Mouse (Mus musculus): ENCODE results near the gene Pfn1.

Gene Pfn1

DNA sequence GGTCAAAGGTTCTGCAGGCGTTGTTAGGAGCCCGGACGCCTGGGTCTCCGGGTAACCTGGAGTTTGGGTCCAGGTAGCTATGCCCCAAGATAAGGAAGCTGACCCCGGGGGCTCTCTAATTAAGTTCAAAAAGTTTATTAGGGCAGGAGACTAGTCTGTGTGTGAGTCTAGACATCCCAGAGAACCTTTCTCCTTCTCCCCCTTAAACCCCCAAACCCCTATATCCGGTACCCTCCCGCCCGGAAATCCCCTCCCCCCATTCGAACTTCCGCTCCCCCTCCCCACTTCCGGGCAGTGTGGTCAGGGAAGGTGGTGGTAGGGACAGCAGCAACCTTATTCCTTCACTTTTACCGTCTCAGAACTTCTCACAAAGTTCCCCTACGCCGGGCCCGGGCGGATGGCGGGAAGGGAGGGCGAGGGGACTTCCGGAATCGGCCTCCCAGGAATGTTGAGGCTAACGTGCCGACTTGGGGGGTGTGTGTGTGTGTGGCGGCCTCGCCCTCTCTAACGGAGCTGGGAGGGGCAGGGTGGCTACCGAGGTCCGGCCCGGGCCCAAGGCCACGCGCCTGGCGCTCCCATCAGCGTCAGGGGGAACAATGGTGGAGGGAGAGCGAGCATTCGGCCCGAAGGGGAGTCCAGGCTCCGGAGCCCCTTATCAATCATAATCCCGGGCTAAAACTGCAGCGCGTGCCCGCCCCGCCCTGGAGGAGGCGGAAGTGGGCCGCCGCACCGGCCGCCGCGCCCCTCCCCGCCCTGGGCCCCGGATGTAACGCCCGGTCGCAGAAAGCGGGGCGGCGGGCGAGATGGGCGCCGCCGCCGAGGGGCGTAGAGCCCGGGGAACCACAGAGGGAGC, 873 bp downstream of the Pfn1 start:
- DNase-seq: peak; percentile 85

DNA sequence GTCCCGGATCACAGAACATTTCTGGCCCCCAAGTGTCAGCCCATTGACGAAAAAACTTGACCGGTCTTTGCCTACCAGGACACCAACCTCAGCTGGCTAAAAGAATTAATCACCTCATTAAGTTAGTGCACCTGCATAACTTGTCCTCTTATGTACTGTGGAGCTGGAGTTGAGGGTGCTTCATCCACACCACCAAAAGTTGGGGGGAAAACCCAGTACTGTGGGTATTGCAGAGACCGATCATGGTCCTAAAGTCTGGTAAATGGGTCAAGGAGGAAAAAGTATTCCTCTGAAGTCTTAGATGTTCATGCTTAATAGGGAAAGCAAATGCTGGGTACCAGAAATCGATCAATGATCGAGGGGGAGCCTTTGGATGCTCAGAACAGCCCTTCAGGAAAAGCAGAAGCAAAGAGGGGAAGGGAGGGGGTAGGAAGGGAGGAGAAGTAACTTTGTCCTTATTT, 1.5 kb downstream of the Pfn1 start:
- DNase-seq: no peak

DNA sequence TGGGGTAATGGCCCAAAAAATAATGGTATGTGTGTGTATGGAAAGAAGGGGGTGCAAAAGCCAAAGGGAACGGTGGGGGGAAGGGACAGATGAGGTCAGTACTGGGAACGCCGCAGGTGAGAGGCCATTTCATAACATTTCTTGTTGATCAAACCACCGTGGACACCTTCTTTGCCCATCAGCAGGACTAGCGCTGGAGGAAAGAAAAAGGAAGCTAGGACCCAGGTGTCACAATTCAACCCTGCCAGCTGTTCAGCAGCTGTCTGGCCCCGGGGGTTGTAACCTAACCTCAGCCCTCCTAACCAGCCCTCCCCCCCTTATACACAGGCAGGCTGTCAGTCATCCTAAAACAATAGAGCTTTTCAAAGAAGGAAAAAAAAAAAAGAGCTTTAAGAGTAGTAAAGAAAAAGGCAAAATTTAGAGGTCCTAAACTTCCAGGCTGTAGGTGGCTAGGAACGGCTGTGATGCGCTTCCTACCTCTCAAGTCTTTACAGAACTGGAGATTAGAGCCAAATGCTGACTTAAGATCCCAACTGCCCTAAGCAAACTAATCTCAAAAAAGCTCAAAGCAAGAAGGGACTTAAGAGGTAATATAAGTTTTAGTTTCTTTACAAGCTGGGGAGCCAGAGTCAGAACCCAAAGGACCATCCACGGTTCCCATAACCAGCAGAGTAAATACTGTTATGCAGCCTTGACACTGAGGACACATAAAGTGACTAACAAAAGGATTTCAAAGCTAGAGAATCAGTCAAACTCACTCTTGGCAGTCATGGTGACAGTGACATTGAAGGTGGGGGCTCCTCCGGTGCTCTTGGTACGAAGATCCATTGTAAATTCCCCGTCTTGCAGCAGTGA, 2.2 kb downstream of the Pfn1 start:
- DNase-seq: peak; percentile 62

DNA sequence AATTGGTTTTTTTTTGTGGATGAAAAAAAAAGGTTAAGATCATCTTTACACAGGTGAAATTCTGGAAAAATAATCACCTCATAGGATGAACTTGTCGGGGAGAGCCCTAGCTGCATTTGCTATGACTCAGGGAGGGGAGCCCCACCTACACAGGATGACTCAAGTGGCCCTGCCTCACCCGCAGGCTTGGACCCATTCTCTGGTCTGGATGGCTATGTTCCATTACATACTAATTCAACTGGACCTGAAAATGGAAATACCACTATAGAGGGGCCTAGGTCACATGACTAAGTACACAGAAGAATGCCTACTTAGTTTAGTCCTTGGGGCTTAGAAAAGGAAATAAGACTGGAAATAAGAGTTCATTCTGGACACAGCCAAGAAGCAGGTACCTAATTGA, 3.1 kb downstream of the Pfn1 start:
- DNase-seq: no peak

DNA sequence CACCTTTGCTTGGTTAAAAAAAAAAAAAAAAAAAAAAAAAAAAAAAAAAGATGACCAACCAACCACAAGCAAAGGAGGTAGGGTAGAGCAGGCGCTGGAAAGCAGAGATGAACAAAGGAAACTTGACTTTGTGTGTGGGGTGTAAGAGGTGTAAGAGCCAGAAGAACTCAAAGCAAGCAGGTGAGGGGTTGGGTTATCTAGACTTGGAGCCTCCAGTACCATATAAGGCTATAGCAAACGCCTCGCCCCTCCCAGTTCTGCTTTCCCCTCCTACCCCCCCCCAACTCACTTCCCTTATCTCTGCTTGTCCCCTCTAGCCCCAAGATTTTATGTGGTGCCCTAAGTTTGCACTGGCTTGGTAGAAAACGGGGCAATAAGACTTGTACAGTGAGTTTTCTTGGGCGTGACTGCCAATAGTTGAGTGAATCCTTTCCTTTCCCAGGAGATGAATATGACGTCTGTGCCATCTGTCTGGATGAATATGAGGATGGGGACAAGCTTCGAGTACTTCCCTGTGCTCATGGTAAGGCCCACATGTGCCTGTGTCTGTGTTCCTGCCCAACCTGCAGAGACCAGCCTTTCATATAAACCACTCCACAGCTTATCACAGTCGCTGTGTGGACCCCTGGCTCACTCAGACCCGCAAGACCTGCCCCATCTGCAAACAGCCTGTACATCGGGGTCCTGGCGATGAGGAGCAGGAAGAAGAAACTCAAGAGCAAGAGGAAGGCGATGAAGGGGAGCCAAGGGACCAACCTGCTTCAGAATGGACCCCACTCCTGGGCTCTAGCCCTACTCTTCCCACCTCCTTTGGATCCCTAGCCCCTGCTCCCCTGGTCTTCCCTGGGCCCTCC, 3.9 kb downstream of the Pfn1 start:
- no peak for DNase-seq

DNA sequence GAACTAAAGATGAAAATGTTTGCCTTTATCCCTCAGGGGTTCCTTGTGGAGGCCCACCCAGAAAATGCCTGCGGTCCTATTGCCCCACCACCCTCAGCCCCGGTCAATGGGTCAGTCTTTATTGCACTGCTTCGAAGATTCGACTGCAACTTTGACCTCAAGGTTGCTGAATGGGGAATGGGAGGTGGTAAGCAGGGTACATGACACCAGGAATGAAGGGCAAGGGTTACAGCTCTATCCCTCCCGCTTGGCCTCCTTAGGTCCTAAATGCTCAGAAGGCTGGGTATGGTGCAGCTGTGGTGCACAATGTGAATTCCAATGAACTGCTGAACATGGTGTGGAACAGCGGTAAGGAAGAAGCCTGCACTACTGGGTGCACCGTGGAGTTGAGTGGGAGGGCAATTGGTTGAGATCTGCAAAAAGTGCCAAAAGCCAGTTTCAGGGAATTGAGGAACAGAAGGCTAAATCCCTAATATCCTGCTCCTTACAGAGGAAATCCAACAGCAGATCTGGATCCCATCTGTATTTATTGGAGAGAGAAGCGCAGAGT, 5.2 kb downstream of the Pfn1 start:
- no peak for DNase-seq

DNA sequence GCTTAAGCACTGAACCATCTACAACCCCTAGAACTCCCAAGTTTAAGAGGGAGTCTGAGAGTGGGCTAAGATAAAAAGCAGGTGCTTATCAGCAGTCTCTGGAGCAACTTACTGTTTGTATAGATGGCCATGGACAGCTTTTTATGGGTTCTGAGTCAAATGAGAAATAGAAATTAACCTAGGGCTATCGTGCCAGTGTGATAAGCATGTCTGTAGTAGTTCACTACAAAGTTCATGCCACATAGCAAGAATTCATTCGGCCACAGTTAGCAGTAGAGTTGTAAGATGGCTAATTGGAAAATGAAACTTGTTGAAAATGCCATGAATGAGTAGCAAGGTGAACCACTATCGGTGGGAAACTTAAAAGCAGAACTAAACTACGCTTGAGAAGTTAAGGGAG, 5.9 kb downstream of the Pfn1 start:
- DNase-seq: no peak

DNA sequence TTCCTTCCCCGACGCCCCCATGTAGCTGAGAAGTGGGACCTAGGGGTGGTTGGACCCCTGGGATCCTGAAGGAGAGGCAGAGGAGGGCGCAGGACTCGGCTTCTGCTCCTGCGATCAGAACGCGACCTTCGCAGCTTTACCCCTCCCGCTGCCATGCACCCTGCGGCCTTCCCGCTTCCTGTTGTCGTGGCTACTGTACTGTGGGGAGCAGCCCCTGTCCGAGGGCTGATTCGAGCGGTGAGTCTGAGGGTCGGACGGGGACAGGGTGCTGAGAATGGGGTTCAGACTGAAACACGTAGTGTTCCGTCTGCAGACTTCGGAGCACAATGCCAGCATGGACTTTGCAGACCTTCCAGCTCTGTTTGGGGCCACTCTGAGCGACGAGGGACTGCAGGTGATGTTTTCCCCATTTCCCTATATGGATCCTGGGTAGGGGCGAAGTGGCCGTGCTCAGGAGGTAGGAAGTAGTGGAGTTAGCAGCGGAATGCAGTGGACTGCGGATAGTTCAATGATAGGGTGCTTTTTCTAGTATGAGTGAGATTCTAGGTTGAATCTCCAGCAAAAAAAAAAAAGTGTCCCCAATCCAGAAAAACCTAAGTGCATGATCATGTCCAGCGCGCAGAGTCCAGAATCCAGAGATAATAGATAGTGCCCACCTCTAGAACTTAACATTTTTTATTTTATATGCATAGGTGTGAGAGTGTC, 6.6 kb downstream of the Pfn1 start:
- peak; percentile 25 for DNase-seq

DNA sequence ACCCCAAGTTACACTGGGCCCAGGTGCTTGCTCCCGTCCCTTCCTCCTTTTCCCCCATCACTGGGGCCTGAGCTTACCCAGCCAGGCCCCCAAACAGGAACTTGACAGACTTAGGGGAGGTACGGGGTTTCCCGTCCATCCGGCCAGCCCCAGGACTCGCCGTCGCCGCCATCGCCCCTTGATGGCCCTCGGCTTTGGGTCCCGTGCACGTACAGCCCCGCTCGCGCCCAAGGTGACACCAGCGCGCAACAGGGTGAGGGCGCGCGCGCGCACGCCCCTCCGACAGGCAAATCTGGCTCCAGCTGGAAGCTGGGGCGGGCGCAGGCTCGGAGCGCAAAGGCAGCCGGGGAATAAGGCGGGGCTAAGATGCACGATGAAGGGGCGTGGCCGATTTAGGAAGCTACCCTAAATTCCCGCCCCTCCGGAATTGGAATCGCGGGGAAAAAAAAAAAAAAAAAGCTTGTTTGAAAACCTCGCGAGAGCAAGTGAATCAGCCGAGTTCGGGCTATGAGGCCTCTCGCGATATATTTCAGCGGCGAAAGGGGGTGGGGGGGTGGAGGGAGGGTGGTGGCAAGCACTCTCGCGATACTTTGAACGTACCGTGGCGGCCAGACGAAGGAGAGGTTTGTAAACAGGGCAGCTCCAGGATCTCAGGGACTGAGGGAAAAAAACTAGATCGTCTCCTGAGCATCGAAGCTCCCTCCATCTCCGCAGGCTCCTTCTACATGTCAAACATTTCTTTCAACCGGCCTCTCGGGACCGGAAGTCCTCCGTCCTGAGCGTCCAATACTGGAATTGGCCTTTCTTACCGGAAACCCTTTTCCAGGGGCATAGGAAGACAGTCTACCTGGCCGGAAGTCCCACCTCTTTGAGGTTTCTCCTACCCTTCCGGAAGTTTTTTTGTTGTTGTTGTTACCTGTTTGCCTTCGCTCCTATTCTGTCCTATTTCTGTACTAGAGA, 7.5 kb downstream of the Pfn1 start, which contains the start of the genes Rnf167 and Slc25a11:
TSS of gene Rnf167 (plus strand) at position 545 of the 960 bp plus-strand sequence.
TSS of gene Slc25a11 (minus strand) at position 789 of the 960 bp plus-strand sequence.
- DNase-seq: peak; percentile 100

DNA sequence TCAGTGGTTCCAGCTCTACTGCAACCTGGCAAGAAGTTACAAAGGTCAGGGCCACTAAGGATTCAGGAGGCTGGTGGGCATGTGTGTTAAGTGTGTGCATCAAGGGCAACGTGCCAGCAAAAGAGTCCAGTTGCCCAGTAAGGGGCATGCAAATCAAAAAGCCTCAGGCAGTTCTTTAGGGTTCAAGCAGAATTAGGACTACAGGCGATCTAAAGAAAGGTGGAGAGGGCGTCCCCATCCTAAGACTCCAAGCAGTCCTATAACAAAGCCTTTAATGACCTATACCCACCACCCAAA, 8.2 kb downstream of the Pfn1 start:
- no peak for DNase-seq

DNA sequence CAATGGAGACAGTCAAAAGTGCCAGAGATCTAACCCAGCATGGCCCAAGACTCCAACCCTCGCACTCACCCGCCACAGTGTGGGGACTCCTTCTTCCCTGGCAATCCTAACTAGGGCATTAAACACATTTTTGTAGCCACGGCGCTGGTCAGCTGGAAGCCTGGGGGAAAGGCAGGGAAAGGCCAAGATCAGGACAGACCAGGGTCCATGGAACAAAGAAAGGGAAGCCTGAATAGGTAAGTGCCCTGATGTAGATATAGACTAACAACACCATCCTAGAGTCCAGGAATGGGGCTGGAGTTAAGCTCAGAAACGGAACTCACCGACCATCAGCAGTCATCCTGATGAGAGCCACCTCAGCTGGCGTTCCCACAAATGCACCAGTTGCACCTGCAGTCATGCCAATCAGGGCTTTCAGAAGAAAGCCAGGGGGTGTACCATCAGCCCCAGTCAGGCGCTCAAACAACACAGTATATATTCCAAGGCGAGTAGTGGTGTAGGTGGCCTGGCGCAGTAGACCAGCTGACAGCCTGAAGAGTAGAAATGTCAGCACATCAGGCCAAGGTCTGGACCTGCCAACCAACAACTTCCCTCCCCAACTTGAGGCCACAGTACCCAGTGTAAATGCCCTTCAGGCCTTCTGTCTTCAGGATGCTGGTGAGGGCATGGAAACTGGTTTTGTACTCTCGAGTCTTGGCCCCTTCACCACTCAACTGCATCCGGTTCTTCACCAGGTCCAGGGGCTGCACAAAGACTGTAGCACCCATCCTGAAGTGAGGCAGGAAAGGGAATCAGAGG, 8.8 kb downstream of the Pfn1 start:
- no peak for DNase-seq

DNA sequence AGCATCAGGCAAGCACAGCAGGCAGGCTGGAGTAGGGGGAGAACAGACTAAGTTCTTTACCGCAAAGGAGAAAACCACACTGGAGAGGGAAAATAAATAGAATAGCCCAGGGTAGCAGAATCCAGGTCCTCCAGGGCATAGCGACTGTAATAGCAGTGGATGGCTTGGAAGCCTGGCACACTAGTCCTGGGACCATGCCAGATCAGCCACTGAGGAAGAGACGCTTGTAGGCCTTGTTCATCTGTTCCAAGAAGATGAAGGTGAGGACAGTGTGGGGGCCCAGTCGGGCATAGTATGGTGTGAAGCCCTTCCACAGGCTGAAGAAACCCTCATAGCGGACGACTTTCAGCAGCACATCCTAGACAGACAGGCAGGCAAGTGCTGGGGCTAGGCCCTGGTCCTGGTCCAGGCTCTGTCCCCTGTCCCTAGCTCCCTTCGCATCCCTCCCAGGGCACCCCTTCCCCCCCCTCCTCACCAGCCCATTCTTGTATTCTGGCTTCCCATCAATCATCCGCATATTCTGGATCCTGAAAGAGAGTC, 9.8 kb downstream of the Pfn1 start:
- no peak for DNase-seq

DNA sequence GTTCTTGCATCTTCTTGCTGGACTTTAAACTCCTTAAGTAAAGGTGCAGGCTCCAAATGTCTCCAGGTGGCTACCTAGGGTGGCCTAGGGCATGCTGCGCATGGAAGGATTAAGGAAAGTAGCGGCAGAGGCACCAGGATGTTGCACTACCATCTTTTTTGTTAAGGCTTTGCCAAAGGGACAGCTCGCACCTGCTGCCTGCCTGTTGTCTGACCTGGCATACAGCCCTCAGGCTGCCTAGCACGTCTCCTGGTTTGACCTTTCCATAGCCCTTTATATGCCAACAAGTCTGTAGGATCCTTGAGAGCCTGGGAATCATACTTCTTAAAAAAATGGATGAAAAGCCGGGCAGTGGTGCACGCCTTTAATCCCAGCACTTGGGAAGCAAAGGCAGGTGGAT, 11.4 kb downstream of the Pfn1 start:
- no peak for DNase-seq

DNA sequence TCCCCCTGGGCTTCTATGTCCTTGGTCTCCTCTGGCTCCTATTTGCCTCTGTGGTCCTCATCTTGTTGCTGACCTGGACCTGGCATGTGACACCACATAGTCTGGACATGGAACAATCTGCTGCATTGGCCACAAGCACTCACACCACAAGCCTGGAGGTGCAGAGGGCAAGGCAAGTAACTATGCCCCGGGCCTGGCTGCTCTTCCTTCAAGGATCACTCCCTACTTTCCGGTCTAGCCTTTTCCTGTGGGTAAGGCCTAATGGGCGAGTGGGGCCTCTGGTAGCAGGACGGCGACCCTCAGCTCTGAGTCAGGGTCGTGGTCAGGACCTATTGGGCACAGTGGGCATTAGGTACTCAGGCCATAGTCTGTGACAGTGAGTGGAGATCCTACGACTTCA, 13.2 kb downstream of the Pfn1 start:
- no peak for DNase-seq

DNA sequence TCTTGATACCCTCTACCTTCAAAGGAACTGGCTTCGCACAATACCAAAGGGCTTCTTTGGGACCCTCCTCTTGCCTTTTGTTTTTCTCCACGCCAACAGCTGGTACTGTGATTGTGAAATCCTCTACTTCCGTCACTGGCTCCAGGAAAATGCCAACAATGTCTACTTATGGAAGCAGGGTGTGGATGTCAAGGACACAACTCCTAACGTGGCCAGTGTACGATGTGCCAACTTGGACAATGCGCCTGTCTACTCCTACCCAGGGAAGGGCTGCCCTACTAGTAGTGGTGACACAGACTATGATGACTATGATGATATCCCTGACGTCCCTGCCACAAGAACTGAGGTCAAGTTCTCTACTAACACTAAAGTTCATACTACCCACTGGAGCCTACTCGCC, 14.5 kb downstream of the Pfn1 start:
- DNase-seq: no peak

DNA sequence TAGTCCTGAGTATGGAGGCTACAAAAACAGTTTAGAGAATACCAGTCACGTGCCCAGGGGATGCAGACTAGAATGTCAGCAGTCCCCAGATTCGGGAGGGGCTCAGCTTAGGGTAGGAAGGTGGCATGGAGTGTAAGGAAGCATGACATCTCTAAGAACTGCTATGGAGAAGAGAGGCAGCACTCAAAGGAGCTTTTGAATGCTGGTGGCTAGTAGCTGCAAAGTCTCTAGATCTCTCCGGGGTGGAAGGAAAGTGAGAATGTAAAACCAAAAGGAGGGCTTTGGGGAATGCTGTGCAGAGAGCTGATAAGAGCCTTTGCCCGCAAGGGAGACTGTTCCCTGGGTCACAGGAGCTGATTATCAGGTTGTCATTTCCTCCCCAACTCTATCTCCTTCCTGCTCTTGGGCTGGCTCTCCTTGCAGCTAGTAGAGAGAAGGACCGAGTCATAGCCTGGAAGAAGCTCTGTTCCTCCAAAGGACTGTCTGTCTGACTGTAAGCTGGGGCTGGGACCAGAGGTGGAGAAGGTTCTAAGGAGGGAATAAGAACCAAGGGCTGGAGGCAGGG, 15.6 kb downstream of the Pfn1 start, which contains the start of gene Gp1ba:
TSS of gene Gp1ba (plus strand) at position 409 of the 565 bp plus-strand sequence.
- no peak for DNase-seq

DNA sequence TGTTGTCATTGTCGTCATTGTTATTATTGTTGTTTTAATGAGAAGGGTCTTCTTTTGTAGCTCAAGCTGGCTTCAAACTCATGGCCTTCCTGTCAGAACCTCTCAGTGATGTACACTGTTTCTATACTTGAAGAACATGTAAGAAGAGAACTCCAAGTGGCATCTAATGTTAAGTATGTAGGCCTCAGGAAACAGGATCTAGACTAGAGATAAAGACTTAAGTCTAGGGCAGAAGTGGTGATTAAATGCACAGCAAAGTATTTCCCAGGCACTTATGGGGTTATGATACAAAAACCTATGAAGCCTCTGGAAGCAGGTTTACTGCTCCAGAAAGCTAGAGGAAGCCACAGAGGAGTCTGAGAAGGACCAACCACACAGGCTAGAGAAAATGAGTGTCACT, 16.2 kb downstream of the Pfn1 start:
- no peak for DNase-seq

DNA sequence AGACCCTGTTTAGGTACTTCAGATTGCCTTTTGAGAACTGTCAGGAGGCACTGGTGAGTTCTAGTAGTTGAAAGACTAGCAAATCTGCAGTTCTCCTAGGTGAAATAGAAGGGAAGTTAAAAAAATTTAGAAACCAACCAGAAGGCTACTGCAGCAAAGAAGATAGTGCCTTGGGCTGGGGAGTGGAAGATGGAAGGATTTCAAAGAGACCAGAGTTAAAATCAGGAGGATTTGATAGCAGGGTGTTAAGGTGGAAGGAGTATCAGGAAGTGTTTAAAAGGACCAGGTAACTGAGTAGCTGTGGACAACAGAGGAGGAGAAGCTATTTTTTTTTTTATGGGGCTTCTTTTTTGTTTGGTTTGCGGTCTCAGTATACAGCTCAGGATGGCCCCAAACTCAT, 16.7 kb downstream of the Pfn1 start:
- DNase-seq: no peak

DNA sequence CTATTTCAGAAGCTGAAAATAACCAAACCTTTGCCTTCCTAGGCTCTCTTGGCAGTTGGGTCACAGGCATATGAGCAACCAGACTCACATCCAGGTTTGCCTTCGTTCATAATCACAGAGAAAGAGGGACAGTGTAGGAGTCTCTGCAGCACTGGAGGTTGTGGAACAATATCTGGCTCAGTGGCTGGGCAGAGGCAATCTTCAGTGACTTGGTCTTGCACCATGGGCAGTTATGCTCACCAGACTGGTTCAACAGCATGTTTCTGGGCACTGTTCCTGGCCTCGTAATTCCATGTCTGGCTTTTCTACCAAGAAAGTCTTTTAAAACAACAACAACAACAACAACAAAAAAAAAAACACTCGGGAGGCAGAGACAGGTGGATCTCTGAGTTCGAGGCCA, 18.8 kb downstream of the Pfn1 start:
- no peak for DNase-seq

All from embryo, embryonic 11 days (tissue).